Mouse (Mus musculus): ENCODE measurements around the gene Scd2.

Gene Scd2

DNA sequence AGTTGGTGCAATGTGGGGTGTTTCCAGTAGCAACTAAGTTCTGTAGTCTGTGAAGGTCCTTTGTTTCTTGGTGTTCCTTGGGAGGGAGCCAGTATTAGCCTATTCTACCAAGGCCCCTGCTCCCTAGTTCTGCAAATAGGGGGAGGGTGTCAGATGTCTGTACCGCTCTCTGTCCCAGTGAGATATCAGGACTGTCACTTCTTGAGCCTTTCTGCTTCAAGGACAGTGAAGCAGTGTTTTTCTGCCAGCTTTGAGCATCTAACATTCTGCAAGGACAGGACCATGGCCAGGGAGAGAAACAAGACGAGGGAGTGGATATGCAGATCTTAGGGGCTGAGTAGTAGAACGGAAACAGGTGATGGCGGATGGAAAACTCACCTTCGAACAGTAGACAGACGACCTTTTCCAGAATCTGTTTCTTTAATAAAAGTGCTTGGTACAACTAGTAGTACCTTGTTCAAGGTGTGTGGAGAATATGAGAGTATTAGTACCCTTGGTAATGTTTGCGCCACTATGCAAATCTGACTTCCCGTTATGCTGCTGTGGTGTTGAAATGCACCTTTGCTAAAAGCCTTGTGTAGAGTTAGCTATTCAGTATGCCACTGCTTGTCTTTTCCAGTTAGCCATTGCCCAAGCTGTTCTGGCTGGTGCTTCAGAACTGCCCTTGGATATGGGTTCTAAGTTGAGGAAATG is 3.7 kb downstream of the Scd2 start:
- WGBS = 18% methylated on average over 8 of the region's 8 CpGs

DNA sequence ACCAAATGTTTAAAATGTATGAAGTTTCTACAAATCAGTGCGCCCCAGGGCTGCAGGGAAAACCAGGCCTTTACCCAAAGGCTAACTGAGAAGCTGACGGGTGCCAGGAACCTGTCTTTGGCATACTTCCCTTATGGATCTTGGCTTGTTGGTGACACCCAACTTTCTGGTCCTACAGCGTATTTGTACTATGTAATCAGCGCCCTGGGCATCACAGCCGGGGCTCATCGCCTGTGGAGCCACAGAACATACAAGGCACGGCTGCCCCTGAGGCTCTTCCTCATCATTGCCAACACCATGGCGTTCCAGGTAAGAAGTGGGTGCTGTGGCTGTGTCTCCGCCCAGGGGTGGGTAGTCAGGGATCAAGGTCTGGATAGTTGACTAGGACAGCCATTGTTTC is 4.4 kb downstream of the Scd2 start:
- 21% methylated on average over 9 of the region's 9 CpGs for WGBS

DNA sequence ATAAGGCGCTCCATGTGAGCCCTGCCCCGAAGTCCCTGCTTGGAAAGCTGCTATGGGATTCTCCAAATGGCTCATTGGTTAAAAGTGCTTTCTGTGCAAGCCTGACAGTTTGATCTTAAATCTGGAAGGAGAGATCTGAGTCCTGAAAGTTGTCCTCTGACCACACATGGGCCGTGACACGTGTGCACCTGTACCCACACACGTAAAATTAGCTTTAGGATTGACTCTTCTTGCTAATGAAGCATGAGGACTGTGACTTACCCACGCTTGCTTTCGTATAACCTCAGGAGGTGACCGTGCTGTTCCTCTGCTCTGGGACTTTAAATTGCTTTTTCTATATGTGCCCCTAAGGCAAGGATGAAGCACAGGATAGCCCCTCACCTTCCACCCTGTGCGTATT is 5.6 kb downstream of the Scd2 start:
- 35% methylated on average over 9 of the region's 9 CpGs for WGBS

DNA sequence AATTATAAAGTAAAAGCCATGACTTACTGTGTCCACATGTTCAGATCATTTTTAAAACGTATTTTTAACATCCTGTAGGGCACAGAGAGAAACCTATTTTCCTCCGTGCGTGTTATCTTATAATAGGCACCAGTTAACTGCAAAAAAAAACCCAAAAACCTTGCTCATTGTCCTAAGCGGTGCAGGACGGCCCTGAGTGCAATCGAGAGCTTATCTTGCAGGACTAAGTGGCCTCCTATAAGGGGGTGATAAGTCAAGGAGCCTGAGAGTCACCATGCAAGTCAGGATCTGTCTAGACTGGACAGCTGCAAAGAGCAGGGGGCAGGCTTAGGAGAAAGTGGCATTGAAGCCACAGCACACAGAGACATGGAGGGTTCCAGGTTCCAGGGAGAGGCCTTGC is 6.4 kb downstream of the Scd2 start:
- WGBS = 23% methylated on average over 6 of the region's 6 CpGs

DNA sequence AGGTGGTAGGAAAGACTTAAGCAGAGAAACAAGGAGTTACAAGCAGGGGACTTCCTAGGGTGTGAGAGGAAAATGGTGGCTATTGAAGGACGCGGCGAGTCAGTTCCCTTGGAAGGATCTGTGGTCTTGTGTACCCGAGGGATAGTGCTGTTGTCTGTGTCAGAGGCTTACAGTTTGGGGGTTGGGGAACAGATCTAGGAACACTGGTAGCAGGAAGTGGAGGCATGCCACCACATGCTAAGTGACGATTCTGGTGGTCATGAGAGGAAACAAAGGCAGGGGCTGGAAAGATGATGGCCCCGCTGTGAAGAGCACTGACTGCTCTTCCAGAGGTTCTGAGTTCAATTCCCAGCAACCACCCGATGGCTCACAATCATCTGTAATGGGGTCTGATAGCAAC is 7.0 kb downstream of the Scd2 start:
- 26% methylated on average over 7 of the region's 7 CpGs for whole genome bisulfite sequencing

DNA sequence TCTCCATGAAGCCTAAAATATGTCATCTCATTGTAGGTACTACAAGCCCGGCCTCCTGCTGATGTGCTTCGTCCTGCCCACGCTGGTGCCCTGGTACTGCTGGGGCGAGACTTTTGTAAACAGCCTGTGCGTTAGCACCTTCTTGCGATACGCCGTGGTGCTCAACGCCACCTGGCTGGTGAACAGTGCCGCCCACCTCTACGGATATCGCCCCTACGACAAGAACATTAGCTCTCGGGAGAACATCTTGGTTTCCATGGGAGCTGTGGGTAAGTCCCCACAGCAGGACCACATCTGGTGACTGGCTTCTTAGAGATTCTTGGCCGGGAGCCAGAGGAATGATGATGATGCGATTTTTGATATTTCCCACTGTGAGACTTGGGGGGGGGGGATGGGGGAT is 7.7 kb downstream of the Scd2 start:
- 22% methylated on average over 16 of the region's 16 CpGs for WGBS

DNA sequence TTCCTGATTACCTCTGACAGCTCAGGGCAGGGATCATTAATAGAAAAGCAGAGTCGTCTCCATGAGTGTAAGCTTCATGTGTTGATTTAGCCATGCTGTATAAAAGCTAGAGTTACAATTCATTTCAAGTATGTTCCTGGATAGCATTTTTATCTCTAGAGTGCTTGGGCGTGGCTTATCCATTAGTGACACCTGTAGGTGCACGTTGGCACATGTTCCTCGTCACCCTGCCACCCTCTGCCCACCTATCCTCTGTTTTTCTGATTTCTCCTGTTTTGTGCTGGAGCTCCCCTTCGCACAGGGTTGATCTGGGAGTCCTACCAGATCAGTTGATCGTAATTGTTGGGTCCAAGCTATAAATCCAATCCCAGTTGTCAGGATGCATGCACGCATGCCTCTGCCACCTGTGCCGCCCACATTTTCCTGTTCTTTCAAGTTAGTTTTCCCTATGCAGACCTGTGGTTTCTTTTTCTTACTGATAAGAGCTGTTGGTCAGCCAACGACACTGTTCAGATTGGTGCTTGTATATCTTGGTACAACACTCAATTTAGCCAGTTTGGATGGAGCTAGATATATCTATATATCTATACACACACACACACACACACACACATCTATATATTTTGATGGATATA is 8.3 kb downstream of the Scd2 start:
- 33% methylated on average over 9 of the region's 9 CpGs for WGBS

DNA sequence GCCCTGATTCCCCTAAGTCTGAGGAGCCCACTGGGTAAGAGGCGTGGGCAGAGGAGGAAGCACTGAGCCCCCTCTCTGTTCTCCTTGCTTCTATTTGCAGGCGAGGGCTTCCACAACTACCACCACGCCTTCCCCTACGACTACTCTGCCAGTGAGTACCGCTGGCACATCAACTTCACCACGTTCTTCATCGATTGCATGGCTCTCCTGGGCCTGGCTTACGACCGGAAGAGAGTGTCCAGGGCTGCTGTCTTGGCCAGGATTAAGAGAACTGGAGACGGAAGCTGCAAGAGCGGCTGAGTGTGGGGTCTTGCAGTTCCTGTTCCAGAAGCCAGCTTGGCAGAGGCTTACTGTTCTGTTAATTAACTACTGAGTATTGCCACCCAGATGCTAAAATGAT is 9.4 kb downstream of the Scd2 start:
- WGBS = 14% methylated on average over 11 of the region's 11 CpGs

DNA sequence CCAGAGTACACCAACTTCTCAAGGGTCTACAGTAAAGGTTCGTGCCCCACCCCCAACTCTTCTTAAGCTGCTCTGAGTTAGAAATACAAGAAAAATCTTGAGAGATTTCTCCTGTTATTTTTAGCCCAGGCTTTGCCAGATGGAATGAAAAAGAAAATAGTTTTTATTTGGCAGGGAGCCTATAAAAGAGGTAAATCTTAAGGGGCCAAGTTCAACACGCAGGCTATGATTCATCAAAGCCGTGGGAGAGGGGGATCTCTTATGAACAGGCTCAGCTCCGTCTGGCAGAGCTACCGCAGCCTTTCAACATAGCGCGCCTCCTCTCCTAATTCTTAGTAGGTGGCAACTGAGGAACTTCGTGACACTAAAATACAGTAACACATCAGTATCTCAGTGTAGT is 10.0 kb downstream of the Scd2 start:
- WGBS = 23% methylated on average over 8 of the region's 8 CpGs

DNA sequence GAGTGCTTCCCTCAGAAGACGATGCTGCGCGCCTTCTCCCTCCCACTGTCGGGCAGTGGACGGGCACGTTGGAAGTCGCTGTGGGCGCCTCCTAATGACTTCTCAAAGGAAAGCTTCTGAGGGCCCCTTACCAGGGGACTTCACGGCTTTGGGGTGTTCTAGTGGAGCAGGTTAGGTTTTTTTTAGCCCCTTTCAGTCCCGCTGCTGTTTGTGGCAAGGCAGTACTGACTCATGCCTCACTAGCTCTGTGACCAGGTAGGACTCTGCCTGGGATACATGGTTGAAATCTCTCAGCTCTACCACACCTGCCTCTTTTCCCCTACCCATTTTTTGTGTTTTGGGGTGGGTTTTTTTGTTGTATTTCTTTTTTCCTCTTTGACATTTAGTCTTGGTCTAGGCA is 10.9 kb downstream of the Scd2 start:
- 50% methylated on average over 10 of the region's 10 CpGs for WGBS

DNA sequence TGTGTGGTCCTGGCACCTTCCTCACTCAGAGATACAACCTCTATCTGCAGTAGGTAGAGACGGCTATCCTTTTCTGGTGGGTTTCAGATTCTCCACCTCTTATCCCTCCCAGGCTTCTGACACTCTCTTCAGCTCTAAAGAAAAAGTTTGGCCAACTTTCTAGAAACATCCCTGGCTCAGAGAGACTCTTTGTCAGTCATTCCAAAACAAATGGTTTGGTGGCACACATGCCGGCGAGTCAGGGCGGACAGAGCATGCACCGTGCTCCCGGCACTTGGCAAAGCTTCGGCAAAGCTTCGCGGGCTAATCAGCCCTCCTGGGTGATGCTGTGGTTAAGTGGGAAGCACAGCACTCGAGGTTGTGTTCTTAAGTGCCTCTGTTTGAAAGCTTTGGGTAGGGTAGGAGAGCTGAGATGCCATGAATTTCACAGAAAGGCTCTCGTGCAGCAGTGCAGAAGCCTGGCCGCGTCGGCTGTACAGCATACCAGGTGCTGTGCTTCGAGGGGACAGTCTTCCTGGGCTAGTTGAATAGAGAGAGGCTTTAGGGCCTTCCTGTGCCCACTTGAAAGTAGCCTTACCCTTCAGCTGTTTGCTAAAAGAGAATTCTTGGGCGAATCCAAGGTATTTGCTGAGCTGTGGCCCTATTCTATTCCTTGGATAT is 11.5 kb downstream of the Scd2 start:
- WGBS = 49% methylated on average over 16 of the region's 16 CpGs

DNA sequence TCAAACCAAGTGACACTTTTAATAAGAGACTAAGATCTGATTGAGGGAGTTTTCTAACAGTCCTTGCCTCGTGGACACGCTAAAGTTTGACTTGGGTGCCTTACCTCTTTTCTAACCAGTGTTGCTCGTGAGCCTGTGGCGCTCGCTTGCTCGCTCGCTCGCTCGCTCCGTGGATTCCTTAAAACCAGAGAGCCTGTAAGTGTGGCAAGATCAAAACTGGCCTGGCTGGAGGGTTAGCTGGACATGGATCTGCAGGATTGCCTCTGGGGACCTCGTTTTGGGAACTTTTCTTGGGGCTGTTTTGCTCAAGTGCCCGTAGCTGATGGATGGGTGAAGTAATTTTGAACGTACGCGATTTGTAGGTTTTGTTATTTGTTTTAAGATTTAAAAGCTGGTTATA is 12.2 kb downstream of the Scd2 start:
- WGBS = 68% methylated on average over 15 of the region's 15 CpGs

DNA sequence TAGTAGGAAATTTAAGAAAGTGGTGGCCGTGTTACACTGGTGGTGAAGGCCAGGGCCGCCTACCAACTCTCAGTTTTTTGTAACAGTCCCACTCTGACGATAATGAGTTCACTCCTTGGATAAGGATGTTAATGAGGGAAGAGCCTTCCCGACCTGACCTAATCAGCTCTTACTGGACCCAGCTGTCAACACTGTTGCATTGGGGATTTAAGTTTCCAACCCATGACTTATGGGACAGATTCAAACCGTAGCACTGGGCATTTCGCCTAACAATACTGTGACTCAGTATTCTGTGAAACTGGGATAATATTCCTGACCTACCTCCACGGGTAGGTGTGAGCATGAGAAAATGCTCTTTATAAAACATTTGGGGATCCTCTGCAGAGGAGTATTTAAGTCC is 12.7 kb downstream of the Scd2 start:
- 44% methylated on average over 7 of the region's 7 CpGs for WGBS

DNA sequence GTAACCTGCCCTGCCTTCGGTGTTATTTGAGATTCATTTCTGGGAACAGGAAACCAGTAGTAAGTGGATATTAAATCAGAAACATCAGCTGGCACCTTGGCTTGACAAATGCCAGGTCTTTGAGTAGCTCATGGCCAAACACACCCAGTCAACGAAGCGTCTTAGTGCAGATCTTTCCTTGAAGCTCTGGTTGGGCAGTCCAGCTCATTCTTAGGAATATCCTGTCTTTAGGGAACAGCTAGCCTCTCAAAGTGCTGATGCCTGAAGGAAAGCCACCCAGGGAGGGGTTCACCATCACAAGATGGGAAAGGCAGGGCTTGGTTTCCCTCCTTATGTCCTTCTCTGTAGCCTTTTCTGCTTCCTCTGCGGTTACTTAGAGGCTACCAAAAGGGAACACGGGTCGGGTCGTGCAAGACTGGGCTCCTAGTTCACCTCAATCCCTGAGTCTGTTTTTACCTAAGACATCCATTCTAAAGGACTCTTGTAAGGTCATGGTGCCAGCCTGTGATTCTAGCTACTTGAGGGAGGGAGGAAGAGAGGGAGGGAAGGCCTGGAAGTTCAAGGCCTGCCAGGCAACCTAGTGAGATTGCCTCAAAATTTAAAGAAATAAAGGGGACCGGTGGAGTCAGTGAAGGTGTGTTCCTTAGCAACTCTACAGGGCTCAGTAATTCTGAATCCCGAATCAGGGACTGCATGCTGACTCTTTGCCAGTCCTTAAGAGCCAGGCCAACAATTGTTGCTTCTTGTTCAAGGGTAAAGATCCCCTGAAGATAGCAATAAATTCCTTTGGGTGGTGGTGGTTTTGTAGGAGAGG is 13.8 kb downstream of the Scd2 start:
- WGBS = 66% methylated on average over 9 of the region's 9 CpGs

DNA sequence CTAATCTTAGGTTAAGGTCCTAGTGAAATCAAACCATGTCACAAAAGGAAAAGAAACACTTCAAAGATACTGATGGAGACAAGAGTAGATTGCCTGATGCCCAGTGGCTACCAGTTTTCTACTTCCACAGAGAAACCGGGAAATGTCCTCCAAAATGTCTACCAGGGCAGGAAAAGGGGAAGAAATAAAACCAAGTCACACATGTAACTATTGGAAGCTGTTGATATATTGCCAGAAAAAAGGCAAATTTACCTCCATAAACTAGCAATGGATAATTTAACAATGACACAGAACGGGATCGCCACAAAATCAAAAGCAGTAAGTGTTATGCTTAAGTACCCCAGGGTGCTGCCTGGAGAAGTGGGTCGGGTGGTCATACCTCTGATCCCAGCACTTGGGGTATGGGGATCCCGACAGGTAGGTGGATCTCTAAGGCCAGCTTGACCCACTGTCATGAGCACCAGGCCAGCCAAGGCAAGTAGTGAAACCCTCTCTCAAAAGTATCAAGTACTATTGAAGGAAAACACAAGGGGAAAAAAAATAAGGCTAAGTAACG is 14.5 kb downstream of the Scd2 start:
- 69% methylated on average over 6 of the region's 6 CpGs for WGBS

DNA sequence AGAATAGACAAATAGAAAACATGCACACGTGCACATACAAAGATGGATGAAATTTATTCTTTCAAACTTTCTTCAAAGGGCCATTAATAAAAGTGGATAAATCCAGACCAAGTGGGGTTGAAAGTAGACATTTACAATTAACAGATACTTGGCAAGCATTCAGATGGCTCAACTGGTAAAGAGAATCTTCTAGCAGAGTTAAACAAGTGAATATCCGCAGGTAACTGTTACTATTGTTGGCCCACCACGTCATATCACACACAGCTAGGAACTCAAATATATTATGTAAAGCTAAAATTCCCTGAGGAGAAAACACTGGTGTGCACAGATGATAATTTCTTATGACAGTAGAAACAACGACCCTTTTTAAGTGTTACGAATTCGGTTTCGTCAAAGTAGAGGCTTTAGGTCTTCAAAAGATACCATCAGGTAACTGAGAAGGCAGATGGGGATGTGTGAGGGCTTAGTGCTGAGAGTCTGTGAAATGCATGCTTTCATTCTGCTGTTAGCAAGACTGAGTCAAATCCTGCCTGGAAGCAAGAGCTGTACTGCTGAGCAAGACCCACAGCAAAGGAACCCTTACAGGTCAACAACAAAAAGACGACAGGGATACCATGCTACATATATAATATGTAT is 15.3 kb downstream of the Scd2 start:
- 63% methylated on average over 8 of the region's 8 CpGs for WGBS

DNA sequence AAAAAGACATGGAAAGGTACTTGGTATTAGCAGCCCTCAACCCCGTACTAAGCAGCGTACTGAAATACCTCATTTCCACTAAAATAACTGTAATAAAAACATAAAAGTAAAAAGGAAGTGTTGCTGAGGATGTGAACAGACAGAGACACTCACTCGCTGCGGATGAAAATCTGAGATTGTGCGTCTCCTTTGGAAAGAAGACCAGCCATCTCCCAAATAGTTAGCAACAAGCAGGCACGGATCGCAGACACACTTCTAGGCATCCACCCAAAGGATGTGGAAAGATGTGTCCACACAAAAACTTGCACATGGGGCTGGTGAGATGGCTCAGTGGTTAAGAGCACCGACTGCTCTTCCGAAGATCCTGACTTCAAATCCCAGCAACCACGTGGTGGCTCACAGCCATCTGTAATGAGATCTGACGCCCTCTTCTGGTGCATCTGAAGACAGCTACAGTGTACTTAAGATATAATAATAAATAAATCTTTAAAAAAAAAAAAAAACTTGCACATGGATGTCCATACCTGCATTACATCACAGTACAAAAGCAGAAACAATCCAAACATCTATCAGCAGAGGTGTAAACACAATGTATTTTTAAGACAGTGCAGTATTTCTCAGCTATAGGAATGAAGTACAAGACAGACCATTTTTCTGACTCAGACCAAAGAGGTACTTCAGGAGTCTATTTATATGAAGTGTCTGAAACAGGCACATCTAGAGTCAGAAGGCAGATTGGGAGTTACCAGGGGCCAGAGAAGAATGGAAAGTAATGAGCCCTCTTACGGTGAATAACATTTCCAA is 16.1 kb downstream of the Scd2 start:
- WGBS = 65% methylated on average over 12 of the region's 12 CpGs

DNA sequence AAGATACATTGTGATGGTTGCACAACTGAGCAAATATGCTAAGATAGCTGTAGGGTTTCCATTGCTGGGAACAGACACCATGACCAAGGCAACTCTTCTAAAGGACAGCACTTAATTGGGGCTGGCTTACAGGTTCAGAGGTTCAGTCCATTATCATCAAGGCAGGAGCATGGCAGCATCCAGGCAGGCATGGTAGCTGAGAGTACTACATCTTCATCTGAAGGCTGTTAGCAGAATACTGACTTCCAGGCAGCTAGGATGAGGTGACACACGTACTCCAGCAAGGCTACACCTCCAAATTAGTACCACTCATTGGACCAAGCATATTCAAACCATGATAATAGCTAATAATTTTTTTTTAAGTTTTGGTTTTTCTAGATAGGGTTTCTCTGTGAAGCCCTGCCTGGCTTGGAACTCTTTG is 16.7 kb downstream of the Scd2 start:
- 100% methylated on average over 1 of the region's 1 CpGs for WGBS

DNA sequence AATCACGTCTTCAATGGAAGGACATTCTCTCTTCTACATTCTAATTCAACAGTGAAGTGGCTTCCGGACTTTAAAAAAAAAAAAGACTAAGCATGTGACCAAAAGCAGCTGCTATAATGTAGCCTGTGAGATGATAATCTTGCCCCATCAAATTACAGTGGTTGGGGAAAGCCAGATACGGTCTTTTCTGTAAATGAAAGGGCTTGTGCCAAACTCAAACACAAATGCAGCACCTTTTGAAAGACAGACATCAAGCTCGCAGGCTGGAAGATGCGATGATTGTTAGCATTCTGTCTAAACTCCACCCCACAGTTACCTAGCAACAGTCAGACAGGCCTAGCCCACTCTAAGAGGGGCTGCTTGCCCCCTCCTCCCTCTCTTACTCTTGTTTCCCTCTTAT is 17.3 kb downstream of the Scd2 start:
- 51% methylated on average over 5 of the region's 5 CpGs for WGBS

DNA sequence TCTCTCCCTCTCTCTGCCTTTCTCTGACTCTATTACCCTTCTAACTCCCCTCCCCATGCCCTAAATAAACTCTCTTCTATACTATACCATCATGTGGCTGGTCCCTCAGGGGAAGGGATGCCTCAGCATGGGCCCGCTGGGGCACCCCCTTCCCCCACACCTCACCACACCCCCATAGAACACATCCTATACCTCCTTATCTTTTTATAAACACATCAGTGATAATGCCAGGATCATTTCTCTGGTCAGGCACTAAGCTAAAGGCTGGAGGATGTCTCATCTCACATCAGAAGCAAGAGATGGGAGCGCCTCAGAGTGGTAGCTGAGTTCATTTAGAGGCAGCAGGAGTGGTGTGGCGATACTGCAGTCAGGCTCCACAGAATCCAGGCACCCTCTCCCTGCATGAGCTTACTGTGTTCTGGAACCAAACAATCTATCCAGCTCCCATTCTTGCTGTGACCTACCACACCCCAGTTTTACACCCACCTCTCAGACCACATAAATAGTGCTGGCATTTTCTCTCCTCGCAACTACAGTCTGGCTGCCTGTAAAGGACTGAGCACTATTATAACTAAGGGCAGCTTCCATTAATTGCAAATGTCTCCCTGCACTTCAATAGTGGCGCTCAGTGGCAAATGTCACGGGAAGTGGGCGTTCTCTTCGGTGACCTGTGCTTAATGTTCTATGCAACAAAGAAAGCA is 18.0 kb downstream of the Scd2 start:
- 63% methylated on average over 8 of the region's 8 CpGs for WGBS
